28 mouse cellular contexts compared by ENCODE assay signal in the genomic region with DNA sequence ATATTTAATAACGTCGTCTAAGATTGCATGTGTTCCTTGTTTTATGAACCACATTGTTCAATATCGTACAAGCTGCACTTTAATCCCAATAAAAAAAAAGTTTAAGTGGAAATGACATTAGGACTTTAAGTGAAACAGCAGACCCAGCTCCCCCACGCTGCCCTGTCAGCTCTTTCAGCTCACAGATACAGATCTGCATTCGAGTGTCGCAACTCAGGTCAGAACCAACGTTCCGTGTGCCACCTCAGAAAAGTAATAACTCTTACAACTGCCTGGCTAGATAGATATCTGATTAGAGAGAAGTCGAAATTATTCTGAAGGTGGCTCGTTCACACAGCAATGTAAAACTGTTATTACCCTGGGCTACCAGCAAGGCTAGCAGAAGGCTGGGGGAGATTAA.
DNase-seq lines count a peak whose midpoint lies in the region; ATAC-seq and TF ChIP-seq lines count a peak whose summit lies in the region.
"Had no signal": no experiment of that assay in that cellular context is flagged by ENCODE, and none has a peak within 500 bp of the region (broad histone marks: within the 10 kb centered on the region; RNA-seq: fewer than 3 reads in every experiment).

No protein-coding gene starts in this region.

- DNase-seq in forebrain, postnatal 0 days, result no peak
- DNase-seq in urinary bladder, postnatal 14 days (ENCODE audit: low spot score), result peak; percentile 53
- no peak for DNase-seq in urinary bladder, postnatal 4 days (ENCODE audit: low spot score in 2 of 2)
- peak; percentile 47 for DNase-seq in gonadal fat pad, adult 2 months (ENCODE audit: low read depth)
- no peak for DNase-seq in midbrain, embryonic 11.5 days (ENCODE audit: low spot score, missing footprints)
- DNase-seq: adrenal gland, postnatal 10 days; cerebellum, adult 11 months; cerebellum, adult 2 months; cerebellum, adult 9-11 months; cerebellum, postnatal 25 days; gastrocnemius, adult 2 months; gastrocnemius, postnatal 14 days; heart, adult 18-20 months; heart, postnatal 10 days; heart, postnatal 36 days had no signal

- no peak for ATAC-seq in forebrain, postnatal 0 days
- no peak for ATAC-seq in forebrain, embryonic 16.5 days
- 0 out of 2 replicates have a peak, but pooled peaks have one; percentile 26 for ATAC-seq in megakaryocyte progenitor cell, adult 5-6 weeks (replicated peaks; ENCODE audit: poor library complexity)
- ATAC-seq in midbrain, embryonic 11.5 days (ENCODE audit: low FRiP score), result no peak
- no peak for ATAC-seq in liver, embryonic 12.5 days
- ATAC-seq: forebrain, embryonic 13.5 days; Patski had no signal

- H3K4me1 ChIP-seq in forebrain, postnatal 0 days (ENCODE audit: insufficient read depth), result no peaks in the 10 kb centered on the region
- H3K4me1 ChIP-seq in forebrain, embryonic 16.5 days (replicated peaks; ENCODE audit: control insufficient read depth, insufficient read depth, low read length), result 0 out of 2 replicates have a peak, but pooled peaks cover 3% of the 10 kb centered on the region
- H3K4me1 ChIP-seq in midbrain, embryonic 11.5 days (ENCODE audit: control insufficient read depth, insufficient read depth, low read length), result peaks cover 5% of the 10 kb centered on the region; the same call in 1 of the 2 replicates
- H3K4me1 ChIP-seq in liver, embryonic 12.5 days, result no peaks in the 10 kb centered on the region
- H3K4me1 ChIP-seq: embryonic facial prominence, embryonic 12.5 days; embryonic facial prominence, embryonic 15.5 days; heart, embryonic 12.5 days; heart, embryonic 15.5 days had no signal

- H3K4me3 ChIP-seq in forebrain, postnatal 0 days (ENCODE audit: low read depth, low read length), result no peak overlapping the region
- no peak overlapping the region for H3K4me3 ChIP-seq in forebrain, embryonic 16.5 days (replicated peaks; ENCODE audit: low read length)
- no peak overlapping the region for H3K4me3 ChIP-seq in midbrain, embryonic 11.5 days (ENCODE audit: low read depth, low read length)
- no peak overlapping the region for H3K4me3 ChIP-seq in liver, embryonic 12.5 days
- H3K4me3 ChIP-seq: embryonic facial prominence, embryonic 12.5 days; embryonic facial prominence, embryonic 15.5 days; forebrain, embryonic 13.5 days; gastrocnemius, adult 2 months; heart, embryonic 12.5 days; heart, embryonic 15.5 days; hindbrain, embryonic 10.5 days; hindbrain, embryonic 15.5 days had no signal

- 81% methylated on average over 10 of the region's 10 CpGs for WGBS in forebrain, postnatal 0 days
- 84% methylated on average over 10 of the region's 10 CpGs for WGBS in forebrain, embryonic 16.5 days
- 90% methylated on average over 10 of the region's 10 CpGs for WGBS in midbrain, embryonic 11.5 days
- WGBS in liver, embryonic 12.5 days (ENCODE audit: insufficient replicate concordance), result 67% methylated on average over 10 of the region's 10 CpGs

- H3K27me3 ChIP-seq in forebrain, postnatal 0 days (ENCODE audit: insufficient read depth, low read length), result peaks cover 3% of the 10 kb centered on the region; the same call in 1 of the 2 replicates
- no peaks in the 10 kb centered on the region for H3K27me3 ChIP-seq in forebrain, embryonic 16.5 days (replicated peaks; ENCODE audit: control insufficient read depth, insufficient read depth, low read length)
- H3K27me3 ChIP-seq in midbrain, embryonic 11.5 days (ENCODE audit: control insufficient read depth, insufficient read depth, low read length), result no peaks in the 10 kb centered on the region
- H3K27me3 ChIP-seq in liver, embryonic 12.5 days (replicated peaks), result no peaks in the 10 kb centered on the region
- H3K27me3 ChIP-seq: CH12.LX; embryonic facial prominence, embryonic 12.5 days; embryonic facial prominence, embryonic 15.5 days; forebrain, embryonic 13.5 days; heart, embryonic 12.5 days; heart, embryonic 15.5 days; hindbrain, embryonic 15.5 days had no signal

- H3K36me3 ChIP-seq in forebrain, postnatal 0 days (ENCODE audit: insufficient read depth), result no peaks in the 10 kb centered on the region
- no peaks in the 10 kb centered on the region for H3K36me3 ChIP-seq in forebrain, embryonic 16.5 days (ENCODE audit: control insufficient read depth, insufficient read depth)
- H3K36me3 ChIP-seq in midbrain, embryonic 11.5 days (ENCODE audit: control insufficient read depth, insufficient read depth, low read length), result no peaks in the 10 kb centered on the region
- no peaks in the 10 kb centered on the region for H3K36me3 ChIP-seq in liver, embryonic 12.5 days
- H3K36me3 ChIP-seq: embryonic facial prominence, embryonic 12.5 days; embryonic facial prominence, embryonic 15.5 days; G1E; heart, embryonic 12.5 days; heart, embryonic 15.5 days; hindbrain, embryonic 10.5 days; hindbrain, embryonic 15.5 days had no signal

- no peak overlapping the region for H3K9ac ChIP-seq in forebrain, postnatal 0 days
- no peak overlapping the region for H3K9ac ChIP-seq in forebrain, embryonic 16.5 days (replicated peaks; ENCODE audit: low read depth, low read length)
- H3K9ac ChIP-seq in midbrain, embryonic 11.5 days (ENCODE audit: low read length), result no peak overlapping the region
- H3K9ac ChIP-seq in liver, embryonic 12.5 days, result no peak overlapping the region
- H3K9ac ChIP-seq: embryonic facial prominence, embryonic 12.5 days; embryonic facial prominence, embryonic 15.5 days; forebrain, embryonic 13.5 days; heart, embryonic 12.5 days; heart, embryonic 15.5 days; hindbrain, embryonic 15.5 days had no signal

- no peak overlapping the region for H3K4me2 ChIP-seq in forebrain, postnatal 0 days (ENCODE audit: low read depth)
- no peak overlapping the region for H3K4me2 ChIP-seq in forebrain, embryonic 16.5 days (ENCODE audit: low read length)
- no peak overlapping the region for H3K4me2 ChIP-seq in midbrain, embryonic 11.5 days
- no peak overlapping the region for H3K4me2 ChIP-seq in liver, embryonic 12.5 days
- H3K4me2 ChIP-seq: embryonic facial prominence, embryonic 12.5 days; embryonic facial prominence, embryonic 15.5 days; forebrain, embryonic 13.5 days; heart, embryonic 12.5 days; heart, embryonic 15.5 days; hindbrain, embryonic 15.5 days had no signal

- no peak for TF ChIP-seq CTCF in forebrain, postnatal 0 days (IDR thresholded peaks at IDR 0.05; ENCODE audit: low read depth)

- H3K9me3 ChIP-seq in forebrain, postnatal 0 days (ENCODE audit: low read length), result no peaks in the 10 kb centered on the region
- no peaks in the 10 kb centered on the region for H3K9me3 ChIP-seq in forebrain, embryonic 16.5 days (ENCODE audit: control insufficient read depth, low read length)
- no peaks in the 10 kb centered on the region for H3K9me3 ChIP-seq in midbrain, embryonic 11.5 days (ENCODE audit: control insufficient read depth, low read length)
- no peaks in the 10 kb centered on the region for H3K9me3 ChIP-seq in liver, embryonic 12.5 days (replicated peaks)
- H3K9me3 ChIP-seq: embryonic facial prominence, embryonic 12.5 days; embryonic facial prominence, embryonic 15.5 days; forebrain, embryonic 13.5 days; heart, embryonic 12.5 days; heart, embryonic 15.5 days; hindbrain, embryonic 10.5 days; hindbrain, embryonic 15.5 days had no signal

- peak overlapping the region; percentile 3; the same call in 1 of the 2 replicates for H3K27ac ChIP-seq in forebrain, postnatal 0 days (ENCODE audit: low read depth, low read length)
- H3K27ac ChIP-seq in forebrain, embryonic 16.5 days (ENCODE audit: low read length), result no peak overlapping the region
- H3K27ac ChIP-seq in midbrain, embryonic 11.5 days (ENCODE audit: low read depth, low read length), result no peak overlapping the region
- H3K27ac ChIP-seq in liver, embryonic 12.5 days, result no peak overlapping the region
- H3K27ac ChIP-seq: embryonic facial prominence, embryonic 12.5 days; embryonic facial prominence, embryonic 15.5 days; forebrain, embryonic 13.5 days; gastrocnemius, adult 2 months; heart, embryonic 15.5 days; hindbrain, embryonic 10.5 days; hindbrain, embryonic 15.5 days had no signal

Comparison
In these comparisons a context has a peak if more than half of its experiments do, and no peak if none do; other contexts are left out.
1. DNase-seq: peak in urinary bladder, postnatal 14 days (single experiment) and gonadal fat pad, adult 2 months (single experiment); none in forebrain, postnatal 0 days (single experiment), urinary bladder, postnatal 4 days (0 of 2) and midbrain, embryonic 11.5 days (single experiment).